Mouse (Mus musculus): ENCODE measurements around the gene Znhit3. TPM values are rescaled to one million over a fixed set of nuclear protein-coding genes. Genes with fewer than 3 reads are reported as not detected.

Znhit3 gene
- polyA plus RNA-seq, 1 experiment: 0.47 TPM

GRCm38 (mm10) chr11:84943948-84944347 is 27.8 kb upstream of the Znhit3 start:
- H3K4me1 ChIP-seq (ENCODE audit: control insufficient read depth): no peaks in the 10 kb centered on the region
- peaks cover 39% of the 10 kb centered on the region for H3K27me3 ChIP-seq (ENCODE audit: control insufficient read depth)
- no peaks in the 10 kb centered on the region for H3K9me3 ChIP-seq (ENCODE audit: control insufficient read depth, low read length)
- no peak overlapping the region for H3K4me3 ChIP-seq (replicated peaks)
- H3K36me3 ChIP-seq (ENCODE audit: control insufficient read depth): no peaks in the 10 kb centered on the region
- TF ChIP-seq TAL1 (IDR thresholded peaks at IDR 0.05; ENCODE audit: low read length): no peak
- TF ChIP-seq GATA1 (IDR thresholded peaks at IDR 0.05; ENCODE audit: low read length): no peak

- no peaks in the 10 kb centered on the region for H3K9me3 ChIP-seq (ENCODE audit: control insufficient read depth, low read length)
- peaks cover 3% of the 10 kb centered on the region; the same call in 1 of the 2 replicates for H3K4me1 ChIP-seq (ENCODE audit: control insufficient read depth)
- peaks cover 26% of the 10 kb centered on the region for H3K27me3 ChIP-seq (ENCODE audit: control insufficient read depth)
- H3K4me3 ChIP-seq (replicated peaks): no peak overlapping the region
- no peak for TF ChIP-seq TAL1 (IDR thresholded peaks at IDR 0.05; ENCODE audit: low read length)
- TF ChIP-seq GATA1 (IDR thresholded peaks at IDR 0.05; ENCODE audit: low read length): no peak
- no peaks in the 10 kb centered on the region for H3K36me3 ChIP-seq (ENCODE audit: control insufficient read depth)
Measured at GRCm38 (mm10) chr11:84940140-84940539, 24.0 kb upstream of the Znhit3 start.

GRCm38 (mm10) chr11:84939508-84940053 is 23.4 kb upstream of the Znhit3 start:
- Histone ChIP-seq H3K36me3 (ENCODE audit: control insufficient read depth) (no peaks in the 10 kb centered on the region), H3K9me3 (ENCODE audit: control insufficient read depth, low read length) (no peaks in the 10 kb centered on the region), H3K4me3 (replicated peaks) (no peak overlapping the region), H3K4me1 (ENCODE audit: control insufficient read depth) (peaks cover 3% of the 10 kb centered on the region; the same call in 1 of the 2 replicates), H3K27me3 (ENCODE audit: control insufficient read depth) (peaks cover 21% of the 10 kb centered on the region)
- TF ChIP-seq GATA1 (IDR thresholded peaks at IDR 0.05; ENCODE audit: low read length) (no peak), TAL1 (IDR thresholded peaks at IDR 0.05; ENCODE audit: low read length) (no peak)

GRCm38 (mm10) chr11:84932261-84932660 is 16.1 kb upstream of the Znhit3 start:
- Histone ChIP-seq H3K4me3 (replicated peaks) (no peak overlapping the region), H3K36me3 (ENCODE audit: control insufficient read depth) (no peaks in the 10 kb centered on the region), H3K9me3 (ENCODE audit: control insufficient read depth, low read length) (no peaks in the 10 kb centered on the region), H3K4me1 (ENCODE audit: control insufficient read depth) (peaks cover 3% of the 10 kb centered on the region; the same call in 1 of the 2 replicates), H3K27me3 (ENCODE audit: control insufficient read depth) (peaks cover 2% of the 10 kb centered on the region; the same call in 1 of the 2 replicates)
- TF ChIP-seq GATA1 (IDR thresholded peaks at IDR 0.05; ENCODE audit: low read length): no peak
- no peak for TF ChIP-seq TAL1 (IDR thresholded peaks at IDR 0.05; ENCODE audit: low read length)

GRCm38 (mm10) chr11:84920981-84921380 is 4.8 kb upstream of the Znhit3 start:
- no peak overlapping the region for H3K4me3 ChIP-seq (replicated peaks)
- no peaks in the 10 kb centered on the region for H3K36me3 ChIP-seq (ENCODE audit: control insufficient read depth)
- peaks cover 27% of the 10 kb centered on the region for H3K4me1 ChIP-seq (ENCODE audit: control insufficient read depth)
- TF ChIP-seq TAL1 (IDR thresholded peaks at IDR 0.05; ENCODE audit: low read length): no peak
- TF ChIP-seq GATA1 (IDR thresholded peaks at IDR 0.05; ENCODE audit: low read length): no peak
- peaks cover 3% of the 10 kb centered on the region; the same call in 1 of the 2 replicates for H3K27me3 ChIP-seq (ENCODE audit: control insufficient read depth)
- no peaks in the 10 kb centered on the region for H3K9me3 ChIP-seq (ENCODE audit: control insufficient read depth, low read length)

GRCm38 (mm10) chr11:84919951-84920350 is 3.8 kb upstream of the Znhit3 start:
- Histone ChIP-seq H3K4me3 (replicated peaks) (no peak overlapping the region), H3K27me3 (ENCODE audit: control insufficient read depth) (peaks cover 3% of the 10 kb centered on the region; the same call in 1 of the 2 replicates), H3K9me3 (ENCODE audit: control insufficient read depth, low read length) (no peaks in the 10 kb centered on the region), H3K4me1 (ENCODE audit: control insufficient read depth) (peaks cover 36% of the 10 kb centered on the region), H3K36me3 (ENCODE audit: control insufficient read depth) (no peaks in the 10 kb centered on the region)
- TF ChIP-seq GATA1 (IDR thresholded peaks at IDR 0.05; ENCODE audit: low read length) (no peak), TAL1 (IDR thresholded peaks at IDR 0.05; ENCODE audit: low read length) (no peak)

- no peak for TF ChIP-seq TAL1 (IDR thresholded peaks at IDR 0.05; ENCODE audit: low read length)
- TF ChIP-seq GATA1 (IDR thresholded peaks at IDR 0.05; ENCODE audit: low read length): no peak
- Histone ChIP-seq H3K4me1 (ENCODE audit: control insufficient read depth) (peaks cover 43% of the 10 kb centered on the region), H3K4me3 (replicated peaks) (no peak overlapping the region), H3K36me3 (ENCODE audit: control insufficient read depth) (peaks cover 5% of the 10 kb centered on the region), H3K27me3 (ENCODE audit: control insufficient read depth) (peaks cover 3% of the 10 kb centered on the region; the same call in 1 of the 2 replicates), H3K9me3 (ENCODE audit: control insufficient read depth, low read length) (no peaks in the 10 kb centered on the region)
Measured at GRCm38 (mm10) chr11:84919276-84919675, 3.1 kb upstream of the Znhit3 start.

GRCm38 (mm10) chr11:84918425-84918824 is 2.3 kb upstream of the Znhit3 start:
- TF ChIP-seq TAL1 (IDR thresholded peaks at IDR 0.05; ENCODE audit: low read length): no peak
- no peak for TF ChIP-seq GATA1 (IDR thresholded peaks at IDR 0.05; ENCODE audit: low read length)
- Histone ChIP-seq H3K4me1 (ENCODE audit: control insufficient read depth) (peaks cover 50% of the 10 kb centered on the region), H3K27me3 (ENCODE audit: control insufficient read depth) (peaks cover 3% of the 10 kb centered on the region; the same call in 1 of the 2 replicates), H3K36me3 (ENCODE audit: control insufficient read depth) (peaks cover 14% of the 10 kb centered on the region), H3K9me3 (ENCODE audit: control insufficient read depth, low read length) (no peaks in the 10 kb centered on the region), H3K4me3 (replicated peaks) (peak overlapping the region; percentile 33)

- Histone ChIP-seq H3K4me1 (ENCODE audit: control insufficient read depth) (peaks cover 53% of the 10 kb centered on the region), H3K36me3 (ENCODE audit: control insufficient read depth) (peaks cover 28% of the 10 kb centered on the region), H3K27me3 (ENCODE audit: control insufficient read depth) (peaks cover under 1% of the 10 kb centered on the region; the same call in 1 of the 2 replicates), H3K4me3 (replicated peaks) (peak overlapping the region; percentile 76), H3K9me3 (ENCODE audit: control insufficient read depth, low read length) (no peaks in the 10 kb centered on the region)
- TF ChIP-seq TAL1 (IDR thresholded peaks at IDR 0.05; ENCODE audit: low read length) (no peak), GATA1 (IDR thresholded peaks at IDR 0.05; ENCODE audit: low read length) (no peak)
Measured at GRCm38 (mm10) chr11:84916703-84917300, 636 bp upstream of the Znhit3 start.

Measured in erythroblast, embryonic 14.5 days (primary cell).